Mouse (Mus musculus) activated CD4-positive, CD25-positive, alpha-beta regulatory T cell (primary cell): ENCODE data around the gene Rac2. TPM values are rescaled to one million over a fixed set of nuclear protein-coding genes. Genes with fewer than 3 reads are reported as not detected.

Experiments
- polyA plus RNA-seq, 2 experiments: library from polyadenylated mRNA; unstranded; fragments of 100-300 nt; shearing (Covaris generic); gene quantifications; one replicate each; pipeline ENCODE4 v1.2.1; 2017

The Rac2 gene
- polyA plus RNA-seq = 1,000 to 10,000 TPM; 2,743 to 3,239 TPM

DNA sequence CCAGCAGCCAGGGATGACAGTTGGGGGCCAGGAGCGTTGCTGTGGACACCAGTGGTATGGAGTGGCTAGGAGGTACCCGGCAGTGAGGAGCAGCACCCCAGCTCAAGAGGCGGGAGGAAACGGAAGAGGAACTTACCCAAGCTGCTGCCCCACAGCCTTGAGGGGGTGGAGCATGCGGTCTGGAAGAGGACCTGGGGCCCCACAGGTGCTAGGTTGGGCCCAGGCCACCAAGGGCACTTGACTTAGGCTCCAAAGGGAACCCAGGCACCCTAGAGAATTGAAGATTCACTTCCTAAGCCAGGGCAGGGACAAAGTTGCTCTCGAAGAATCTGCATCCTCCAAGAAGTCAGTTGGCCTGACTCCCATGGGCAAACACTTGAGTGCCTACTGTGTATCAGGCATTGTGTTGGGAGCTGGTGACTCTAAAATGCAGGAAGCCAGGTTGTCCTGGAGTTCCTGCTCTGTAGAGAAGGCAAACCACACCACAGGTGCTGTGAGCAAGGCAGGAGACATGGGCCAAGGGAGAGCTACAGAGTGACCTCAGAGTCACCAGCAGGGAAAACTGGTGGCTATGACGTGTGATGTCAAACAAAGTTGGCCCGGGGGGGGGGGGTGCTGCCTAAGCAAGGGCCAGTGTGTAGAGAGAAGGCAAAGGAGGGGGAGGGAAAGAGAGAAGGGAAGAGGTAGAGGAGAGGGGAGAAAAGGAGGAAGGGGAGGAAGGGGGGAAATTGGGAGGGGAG is at the start of gene Rac2:
Rac2 (minus strand) TSS at position 126 of the 740 bp plus-strand sequence.

DNA sequence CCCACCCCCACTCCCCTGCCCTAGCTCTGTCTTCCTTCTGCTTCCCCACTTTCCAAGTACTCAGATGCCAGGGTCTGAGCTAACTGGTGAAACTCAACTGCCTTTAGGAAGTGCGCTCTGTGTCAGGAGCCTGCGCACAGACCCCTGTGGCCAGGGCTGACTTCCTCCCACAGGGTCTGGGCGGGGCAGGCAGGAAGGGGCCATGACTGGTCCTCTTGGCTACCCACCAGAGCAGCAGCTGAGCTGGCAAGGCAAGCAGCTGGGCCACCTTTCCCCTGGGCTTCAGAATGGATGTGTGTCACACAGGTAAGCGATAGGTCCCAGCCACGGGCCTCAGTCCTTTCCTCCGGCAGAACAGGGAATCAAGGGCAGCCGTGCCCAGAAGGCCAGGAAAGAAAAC is 24.3 kb upstream of the Rac2 start, which contains the start of gene Cyth4:
Cyth4 (plus strand) TSS at position 134 of the 400 bp plus-strand sequence.

GRCm38 (mm10) chr15:78544561-78545001 is 28.0 kb downstream of the Rac2 start, which contains the start of gene Sstr3:
Gene Sstr3 (minus strand): TSS chr15:78544685.

DNA sequence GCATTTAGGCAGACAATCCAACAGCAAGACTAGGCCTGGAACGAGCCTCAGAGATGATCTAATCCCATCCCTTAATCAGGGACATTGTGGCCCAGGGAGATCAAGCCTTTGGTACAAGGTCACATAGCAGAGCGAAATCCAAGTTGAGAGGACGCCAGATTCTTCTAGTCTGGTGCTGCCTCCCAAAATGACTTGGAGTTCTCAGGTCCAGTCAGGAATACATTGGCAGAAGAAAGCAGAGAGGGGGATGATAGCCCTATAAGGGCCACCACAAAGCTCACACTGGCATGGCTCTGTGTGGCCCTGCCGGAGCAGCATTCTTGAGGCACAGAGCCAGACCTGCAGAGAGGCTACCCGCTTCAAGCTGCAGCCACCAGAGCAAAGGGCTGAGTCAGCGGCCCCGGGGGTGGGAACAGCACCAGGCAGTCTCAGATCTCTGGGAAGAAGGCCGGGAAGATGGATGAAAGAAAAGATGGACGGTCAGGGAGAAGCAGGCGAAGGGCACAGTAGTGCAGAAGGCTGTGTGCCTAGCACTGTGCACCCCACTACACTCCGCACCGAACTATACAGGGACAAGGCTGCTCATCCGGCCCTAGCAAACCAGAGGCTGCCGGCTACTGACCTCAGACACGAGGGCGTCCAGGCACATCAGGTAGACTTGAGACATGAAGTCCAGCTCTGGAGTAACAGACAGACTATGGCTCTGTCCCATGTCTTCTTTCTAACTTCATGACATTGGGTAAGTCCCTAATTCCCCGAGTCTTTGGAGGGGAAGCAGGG is 41.7 kb downstream of the Rac2 start, which contains the start of gene C1qtnf6:
C1qtnf6 (minus strand) TSS at position 746 of the 780 bp plus-strand sequence.

Other genes starting within 250 kb of the Rac2 start
- under 1 TPM; 0.37 to 0.47 TPM for gene Csf2rb, start 247.0 kb downstream of the Rac2 start, polyA plus RNA-seq
- not detected for gene Tex33, start 176.9 kb downstream of the Rac2 start, polyA plus RNA-seq
- 1 to 10 TPM in 1 of 2 experiments, under 1 TPM in 1; 0.81 to 1.5 TPM for gene Tst, start 166.9 kb downstream of the Rac2 start, polyA plus RNA-seq
- 10 to 100 TPM; 11.4 to 12.2 TPM for gene Mpst, start 166.4 kb downstream of the Rac2 start, polyA plus RNA-seq
- gene Kctd17, start 144.2 kb downstream of the Rac2 start, polyA plus RNA-seq = 10 to 100 TPM; 22.1 to 45.0 TPM
- gene Tmprss6, start 104.1 kb downstream of the Rac2 start, polyA plus RNA-seq = under 1 TPM in 1 of 2 experiments, not detected in 1; 0.24 TPM
- gene Il2rb, start 77.5 kb downstream of the Rac2 start, polyA plus RNA-seq = 1,000 to 10,000 TPM in 1 of 2 experiments, 100 to 1,000 TPM in 1; 748 to 1,240 TPM
- 10 to 100 TPM in 1 of 2 experiments, 1 to 10 TPM in 1; 1.6 to 20.3 TPM for gene C1qtnf6, start 41.4 kb downstream of the Rac2 start, polyA plus RNA-seq
- gene Sstr3, start 28.1 kb downstream of the Rac2 start, polyA plus RNA-seq = under 1 TPM; 0.38 to 0.58 TPM
- 100 to 1,000 TPM; 175 to 342 TPM for gene Cyth4, start 24.3 kb upstream of the Rac2 start, polyA plus RNA-seq
- under 1 TPM in 1 of 2 experiments, not detected in 1; 0.02 TPM for gene Elfn2, start 146.0 kb upstream of the Rac2 start, polyA plus RNA-seq
- gene Mfng, start 200.7 kb upstream of the Rac2 start, polyA plus RNA-seq = 100 to 1,000 TPM in 1 of 2 experiments, 10 to 100 TPM in 1; 74.5 to 116 TPM
- under 1 TPM in 1 of 2 experiments, not detected in 1; 0.19 TPM for gene Card10, start 230.3 kb upstream of the Rac2 start, polyA plus RNA-seq